ENCODE assay signal across 21 mouse cellular contexts in genomic region chr8:120255406-120255987, GRCm38 (mm10). TPM values are rescaled to one million over a fixed set of nuclear protein-coding genes. Genes with fewer than 3 reads are reported as not detected.
DNase-seq lines count a peak whose midpoint lies in the region; ATAC-seq and TF ChIP-seq lines count a peak whose summit lies in the region.
"Had no signal": no experiment of that assay in that cellular context is flagged by ENCODE, and none has a peak within 500 bp of the region (broad histone marks: within the 10 kb centered on the region; RNA-seq: fewer than 3 reads in every experiment).

No protein-coding gene starts in this region.

- no peak for ATAC-seq in limb, embryonic 12.5 days (ENCODE audit: insufficient number of reproducible peaks, insufficient read depth, low FRiP score, low TSS enrichment, low read depth)
- ATAC-seq: forebrain, embryonic 13.5 days; midbrain, embryonic 13.5 days had no signal

- no peak overlapping the region for H3K4me3 ChIP-seq in gastrocnemius, adult 2 months
- H3K4me3 ChIP-seq in embryonic facial prominence, embryonic 10.5 days, result no peak overlapping the region
- H3K4me3 ChIP-seq in limb, embryonic 12.5 days (replicated peaks), result no peak overlapping the region
- H3K4me3 ChIP-seq: forebrain, embryonic 13.5 days; hindbrain, embryonic 12.5 days; liver, embryonic 13.5 days; lung, embryonic 15.5 days; midbrain, embryonic 13.5 days had no signal

- no peaks in the 10 kb centered on the region for H3K9me3 ChIP-seq in embryonic facial prominence, embryonic 10.5 days
- H3K9me3 ChIP-seq in limb, embryonic 12.5 days, result no peaks in the 10 kb centered on the region
- H3K9me3 ChIP-seq: forebrain, embryonic 13.5 days; hindbrain, embryonic 12.5 days; liver, embryonic 13.5 days; lung, embryonic 15.5 days; midbrain, embryonic 13.5 days had no signal

- H3K36me3 ChIP-seq in embryonic facial prominence, embryonic 10.5 days (replicated peaks), result peaks cover 4% of the 10 kb centered on the region; the same call in 1 of the 2 replicates
- no peaks in the 10 kb centered on the region for H3K36me3 ChIP-seq in limb, embryonic 12.5 days
- H3K36me3 ChIP-seq: hindbrain, embryonic 12.5 days; liver, embryonic 13.5 days; lung, embryonic 15.5 days; midbrain, embryonic 13.5 days had no signal

- no peak for TF ChIP-seq CTCF in gastrocnemius, adult 2 months (IDR thresholded peaks at IDR 0.05)

- no peak overlapping the region for H3K4me2 ChIP-seq in limb, embryonic 12.5 days
- H3K4me2 ChIP-seq: forebrain, embryonic 13.5 days; hindbrain, embryonic 12.5 days; liver, embryonic 13.5 days; lung, embryonic 15.5 days; midbrain, embryonic 13.5 days had no signal

- peaks cover 88% of the 10 kb centered on the region for H3K4me1 ChIP-seq in embryonic facial prominence, embryonic 10.5 days
- peaks cover 88% of the 10 kb centered on the region for H3K4me1 ChIP-seq in limb, embryonic 12.5 days (replicated peaks)
- H3K4me1 ChIP-seq: liver, embryonic 13.5 days had no signal

- peak overlapping the region; percentile 89 for H3K27ac ChIP-seq in gastrocnemius, adult 2 months
- peak overlapping the region; percentile 66 for H3K27ac ChIP-seq in embryonic facial prominence, embryonic 10.5 days (replicated peaks)
- H3K27ac ChIP-seq in limb, embryonic 12.5 days, result peak overlapping the region; percentile 42; the same call in 1 of the 2 replicates
- H3K27ac ChIP-seq: forebrain, embryonic 13.5 days; hindbrain, embryonic 12.5 days; liver, embryonic 13.5 days; lung, embryonic 15.5 days; midbrain, embryonic 13.5 days had no signal

- no peaks in the 10 kb centered on the region for H3K27me3 ChIP-seq in embryonic facial prominence, embryonic 10.5 days (replicated peaks; ENCODE audit: low read depth, poor library complexity, severe bottlenecking)
- no peaks in the 10 kb centered on the region for H3K27me3 ChIP-seq in limb, embryonic 12.5 days
- H3K27me3 ChIP-seq: hindbrain, embryonic 12.5 days; liver, embryonic 13.5 days; lung, embryonic 15.5 days; midbrain, embryonic 13.5 days had no signal

- H3K9ac ChIP-seq in limb, embryonic 12.5 days (replicated peaks), result no peak overlapping the region
- H3K9ac ChIP-seq: forebrain, embryonic 13.5 days; hindbrain, embryonic 12.5 days; liver, embryonic 13.5 days; lung, embryonic 15.5 days had no signal

- WGBS in embryonic facial prominence, embryonic 10.5 days, result 88% methylated on average over 6 of the region's 6 CpGs
- WGBS in limb, embryonic 12.5 days, result 79% methylated on average over 6 of the region's 6 CpGs

- no peak for DNase-seq in gastrocnemius, adult 2 months
- DNase-seq in gastrocnemius, postnatal 10 days, result no peak
- DNase-seq in lung, adult 18-20 months, result peak; percentile 55 to 69
- no peak for DNase-seq in lung, postnatal 10 days
- no peak for DNase-seq in embryonic facial prominence, embryonic 10.5 days (ENCODE audit: low spot score)
- DNase-seq in urinary bladder, adult 2 months (ENCODE audit: low spot score), result no peak
- DNase-seq in frontal cortex, postnatal 25 days (ENCODE audit: low spot score in 2 of 2), result no peak
- DNase-seq: cerebellum, adult 11 months; cerebellum, adult 9-11 months; gastrocnemius, postnatal 14 days; heart, adult 11 months; kidney, adult 9 months; kidney, postnatal 14 days; liver, embryonic 13.5 days; right cerebral cortex, postnatal 14 days; spleen, adult 18-20 months had no signal

- intact Hi-C loops in gastrocnemius, adult 2 months (cut with DNase I), result no loop called here

RNA-seq across cellular contexts. Expression of gene Gse1, which starts 27.2 kb away (rescaled TPM):
- 10 to 100 TPM; 26.5 to 37.3 TPM for total RNA-seq in gastrocnemius, adult 2 months (2021)
- 10 to 100 TPM; 25.5 to 38.6 TPM for total RNA-seq in gastrocnemius, postnatal 10 days (2021)
- polyA plus RNA-seq in embryonic facial prominence, embryonic 10.5 days (2016; fragmentation: Nextera tagmentation; extraction: Ambion mirVana), result 9.9 and 10.2 TPM in 2 replicates
- polyA plus RNA-seq in limb, embryonic 12.5 days (2016; fragmentation: Nextera tagmentation; extraction: Ambion mirVana), result 7.6 and 9.1 TPM in 2 replicates
- 27.5 and 30.2 TPM in 2 replicates for polyA plus RNA-seq in urinary bladder, adult 2 months (2012; rRNA removed)

Comparison
In these comparisons a context has a peak if more than half of its experiments do, and no peak if none do; other contexts are left out.
1. DNase-seq: peak in lung, adult 18-20 months (2 of 2); none in gastrocnemius, adult 2 months (single experiment), gastrocnemius, postnatal 10 days (single experiment), lung, postnatal 10 days (single experiment), embryonic facial prominence, embryonic 10.5 days (single experiment), urinary bladder, adult 2 months (single experiment) and frontal cortex, postnatal 25 days (0 of 2).
2. Peak in every context shown above with its lines, with median percentiles within 50 percentile points of each other: H3K27ac ChIP-seq.